Mouse (Mus musculus): ENCODE measurements around the gene Tspan18.

- TF ChIP-seq CTCF (conservative IDR thresholded peaks at IDR 0.05 in 1 of 2, IDR thresholded peaks at IDR 0.05 in 1 of 2; ENCODE audit: low read depth in 2 of 2, low read length in 2 of 2), result no peak
- no peak for TF ChIP-seq POLR2A (IDR thresholded peaks at IDR 0.05; ENCODE audit: low read depth, low read length)
- TF ChIP-seq USF2 (conservative IDR thresholded peaks at IDR 0.05; ENCODE audit: low read depth, low read length), result no peak
- no peak for TF ChIP-seq HCFC1 (IDR thresholded peaks at IDR 0.05; ENCODE audit: low read depth, low read length)
- no peak for TF ChIP-seq EP300 (IDR thresholded peaks at IDR 0.05; ENCODE audit: low read length)
- TF ChIP-seq ELF1 (IDR thresholded peaks at IDR 0.05; ENCODE audit: low read depth, low read length), result no peak
Observed at GRCm38 (mm10) chr2:93256735-93257405, 77.4 kb downstream of the Tspan18 start.

Data from CH12.LX (cell line).